Mouse (Mus musculus) adrenal gland, postnatal 14 days (tissue): ENCODE data around the gene Commd3. TPM values are rescaled to one million over a fixed set of nuclear protein-coding genes. Genes with fewer than 3 reads are reported as not detected.
A peak's percentile ranks its signal among the peaks of the same experiment; 100 is the strongest.

Experiments
- DNase-seq: peaks from one replicate; pipeline ENCODE4 v3.0.0; 2021; ENCODE audit warnings: mixed read lengths
- long read RNA-seq, 2 experiments: library from polyadenylated mRNA; stranded (forward); transcript quantifications; one replicate each; pipeline ENCODE4 v2.0.0; 2021
- total RNA-seq: library from RNA; stranded (reverse); gene quantifications from 2 replicates; pipeline ENCODE4 v1.2.3, GENCODE M21; 2021

Commd3 gene
- 105 and 112 TPM in 2 replicates for total RNA-seq
- long read RNA-seq, experiment 1, transcript Commd3-201 (8 exons, 935 nt): major isoform, 91 of 98 reads
- long read RNA-seq, experiment 1, partial matches to known transcripts: 1 of 98 reads
- long read RNA-seq, experiment 1, other reads (novel, unspliced or antisense): 4 of 98 reads
- long read RNA-seq, experiment 2, transcript Commd3-201 (8 exons, 935 nt): major isoform, 82 of 89 reads
- long read RNA-seq, experiment 2, partial matches to known transcripts: 2 of 89 reads
- long read RNA-seq, experiment 2, other reads (novel, unspliced or antisense): 4 of 89 reads

GRCm38 (mm10) chr2:18672133-18672765 lies at the start of gene Commd3:
Gene Commd3, plus strand, starts transcription at chr2:18672384.
- DNase-seq: peak; percentile 98

GRCm38 (mm10) chr2:18623219-18623618 lies 49.0 kb upstream of the Commd3 start:
- DNase-seq: no peak

DNA sequence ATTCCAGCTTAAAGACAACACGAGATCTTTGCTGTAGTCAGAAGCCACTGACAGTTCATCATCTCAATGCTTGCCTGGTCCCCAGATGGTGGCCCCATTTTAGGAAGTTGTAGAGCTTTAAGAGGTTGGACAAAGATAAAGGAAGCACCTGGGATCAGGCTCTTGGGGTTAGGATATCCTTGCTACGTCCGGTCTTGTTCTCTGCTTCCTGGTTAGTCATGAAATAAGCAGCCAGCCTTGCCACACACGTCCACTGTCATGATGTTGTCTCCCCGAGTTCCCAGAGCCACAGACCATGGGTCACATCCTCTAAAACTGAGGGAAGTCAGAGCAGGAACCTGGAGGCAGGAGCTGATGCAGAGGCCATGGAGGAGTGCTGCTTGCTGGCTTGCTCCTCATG lies 41.6 kb upstream of the Commd3 start:
- no peak for DNase-seq

GRCm38 (mm10) chr2:18635052-18635451 lies 37.1 kb upstream of the Commd3 start:
- peak; percentile 16 for DNase-seq

DNA sequence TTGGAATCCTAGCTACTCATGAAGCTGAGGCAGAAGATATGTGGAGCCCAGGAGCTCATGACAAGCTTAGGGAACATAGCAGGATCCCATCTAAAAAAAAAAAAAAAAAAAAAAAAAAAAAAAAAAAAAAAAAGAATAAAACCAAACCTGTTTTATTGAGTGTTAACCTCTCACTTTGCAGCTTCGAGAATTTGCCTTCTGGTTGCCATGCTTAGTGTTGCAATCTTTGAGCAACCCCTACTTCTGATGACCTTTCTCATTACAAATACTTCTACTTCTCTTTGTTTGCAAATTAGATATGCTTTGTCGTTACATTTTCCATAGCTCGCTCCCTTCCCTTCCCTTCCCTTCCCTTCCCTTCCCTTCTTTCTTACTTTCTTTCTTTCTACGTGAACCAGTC lies 23.6 kb upstream of the Commd3 start:
- DNase-seq: no peak

GRCm38 (mm10) chr2:18654821-18655220 lies 17.4 kb upstream of the Commd3 start:
- no peak for DNase-seq

DNA sequence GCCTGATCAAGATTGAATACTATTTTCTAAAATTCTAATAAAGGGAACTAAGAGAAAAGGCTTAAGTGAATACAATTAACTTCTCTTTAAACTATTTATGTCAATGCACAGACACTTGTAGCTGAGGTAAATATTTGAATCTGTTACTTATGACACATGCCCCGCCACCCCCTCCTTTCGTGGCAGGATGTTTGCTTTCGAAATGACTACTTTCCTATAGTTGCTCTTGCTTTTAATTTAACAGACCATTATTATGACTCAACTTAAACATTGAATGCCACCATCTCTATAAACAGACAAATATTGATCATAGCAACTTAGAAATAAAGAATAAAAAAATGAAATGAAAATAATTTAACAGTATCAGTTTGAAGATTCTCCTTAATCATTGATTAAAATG lies 8.2 kb upstream of the Commd3 start:
- no peak for DNase-seq

DNA sequence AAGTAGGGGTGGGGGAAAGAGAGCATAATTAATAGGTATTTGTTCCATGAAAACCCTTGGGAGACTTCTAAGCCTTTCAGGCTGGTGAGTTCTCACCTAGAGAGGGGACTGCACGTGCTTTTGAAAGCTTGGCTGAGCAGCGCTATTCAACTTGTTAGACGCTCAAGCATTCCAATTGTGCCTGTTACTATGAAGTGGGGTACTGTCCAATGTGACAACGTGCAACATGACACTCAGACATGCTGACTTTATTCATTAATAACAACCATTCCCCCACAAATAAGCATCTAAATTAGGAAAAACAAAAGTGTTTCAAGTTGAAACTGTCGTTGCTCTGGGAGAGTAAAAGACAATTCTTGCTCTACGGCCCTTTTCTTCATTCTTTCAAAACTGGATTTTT lies 1.1 kb upstream of the Commd3 start:
- no peak for DNase-seq

- no peak for DNase-seq
These were observed 581 bp downstream of the Commd3 start for GRCm38 (mm10) chr2:18672766-18673164.

- no peak for DNase-seq
These were observed 1.6 kb downstream of the Commd3 start for GRCm38 (mm10) chr2:18673766-18674165.

GRCm38 (mm10) chr2:18674193-18674902 lies 2.2 kb downstream of the Commd3 start:
- DNase-seq: no peak

- DNase-seq: no peak
These were observed 3.7 kb downstream of the Commd3 start for GRCm38 (mm10) chr2:18675681-18676456.

GRCm38 (mm10) chr2:18676457-18676935 lies 4.3 kb downstream of the Commd3 start:
- DNase-seq: peak; percentile 92

GRCm38 (mm10) chr2:18676936-18677491 lies 4.8 kb downstream of the Commd3 start, which contains the start of gene Bmi1:
Gene Bmi1, plus strand, starts transcription at chr2:18677018.
- DNase-seq: peak; percentile 83

- DNase-seq: peak; percentile 68
These were observed 5.7 kb downstream of the Commd3 start for GRCm38 (mm10) chr2:18677631-18678471.

DNA sequence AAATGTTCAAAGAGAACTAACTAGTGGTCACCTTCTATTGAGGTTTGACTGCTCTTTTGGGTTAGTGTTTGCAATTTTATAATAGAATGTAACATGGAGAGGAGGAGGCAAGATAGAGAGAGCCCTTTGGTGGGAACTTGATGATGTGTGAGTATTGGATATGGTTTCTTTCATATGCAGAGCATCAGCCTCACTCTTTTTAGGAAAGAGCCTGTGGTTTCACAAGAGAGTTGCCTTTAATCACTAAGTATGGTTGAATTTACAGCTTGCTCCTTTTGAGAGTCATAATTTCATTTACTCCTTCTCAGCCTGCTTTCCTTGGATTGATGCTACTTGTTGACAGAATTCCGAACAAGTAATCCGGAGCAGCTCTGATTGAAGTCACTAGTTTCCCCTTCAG lies 7.5 kb downstream of the Commd3 start:
- no peak for DNase-seq

DNA sequence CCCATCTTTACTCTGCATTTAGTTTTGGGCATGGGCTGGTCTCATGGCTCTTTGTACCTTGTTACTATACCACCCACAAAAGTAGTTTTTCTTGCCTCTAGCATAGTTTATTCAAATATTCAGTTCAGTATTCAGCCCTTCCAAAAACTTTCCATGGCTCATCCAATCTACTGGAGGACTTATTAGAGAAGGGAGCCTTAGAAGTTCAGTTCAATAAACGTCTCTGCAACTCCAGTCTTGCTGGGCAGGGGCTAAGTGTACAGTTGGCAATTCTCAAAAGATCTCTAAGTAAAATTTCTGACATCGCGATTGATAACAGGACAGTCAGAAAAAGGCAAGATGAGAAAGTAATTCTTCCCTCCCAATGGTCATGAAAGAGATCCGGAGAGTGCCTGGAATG lies 8.3 kb downstream of the Commd3 start:
- no peak for DNase-seq

GRCm38 (mm10) chr2:18680961-18681360 lies 8.8 kb downstream of the Commd3 start:
- DNase-seq: peak; percentile 77

DNA sequence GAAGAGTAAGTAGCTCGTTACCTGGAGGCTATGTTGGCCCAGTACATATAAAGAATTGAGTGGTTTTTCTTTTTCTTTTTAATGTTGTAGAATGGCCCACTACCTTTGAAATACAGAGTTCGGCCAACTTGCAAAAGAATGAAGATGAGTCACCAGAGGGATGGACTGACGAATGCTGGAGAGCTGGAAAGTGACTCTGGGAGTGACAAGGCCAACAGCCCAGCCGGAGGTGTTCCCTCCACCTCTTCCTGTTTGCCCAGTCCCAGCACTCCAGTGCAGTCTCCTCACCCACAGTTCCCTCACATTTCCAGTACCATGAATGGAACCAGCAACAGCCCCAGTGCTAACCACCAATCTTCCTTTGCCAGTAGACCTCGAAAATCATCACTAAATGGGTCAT lies 11.9 kb downstream of the Commd3 start:
- DNase-seq: no peak

DNA sequence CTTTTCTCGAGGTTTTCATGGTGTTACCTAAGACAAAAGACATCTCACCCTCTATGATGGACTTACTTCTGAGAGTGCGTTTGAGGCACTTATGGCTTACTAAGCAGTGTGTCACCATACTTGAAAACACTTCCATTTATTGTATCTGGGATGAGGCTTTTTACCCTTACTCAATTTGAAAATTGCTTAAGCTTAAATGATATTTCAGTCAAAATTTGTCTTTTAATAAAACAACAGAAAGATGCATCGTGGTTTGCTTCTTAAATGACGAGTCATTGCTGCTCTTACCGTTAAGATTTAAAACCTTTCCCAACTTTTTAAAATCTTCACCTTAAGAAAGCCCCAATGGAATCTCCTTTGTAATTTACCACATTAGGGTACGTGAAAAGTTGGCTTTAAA lies 14.2 kb downstream of the Commd3 start:
- no peak for DNase-seq
